Mouse (Mus musculus): Measurements from ENCODE around the gene Prkacb. TPM values are rescaled to one million over a fixed set of nuclear protein-coding genes. Genes with fewer than 3 reads are reported as not detected.

Prkacb gene
- polyA plus RNA-seq, 1 experiment from 2014 or later = 74.8 TPM

GRCm38 (mm10) chr3:146704099-146704498, 108.7 kb downstream of the Prkacb start:
- no peak overlapping the region for H3K4me2 ChIP-seq
- H3K27ac ChIP-seq (ENCODE audit: low read depth) = no peak overlapping the region
- H3K9ac ChIP-seq = no peak overlapping the region
- H3K4me1 ChIP-seq (ENCODE audit: insufficient read depth) = no peaks in the 10 kb centered on the region
- 79% methylated on average over 4 of the region's 4 CpGs for WGBS
- no peaks in the 10 kb centered on the region for H3K27me3 ChIP-seq (ENCODE audit: insufficient read depth, low read length)
- H3K4me3 ChIP-seq (ENCODE audit: low read depth, low read length) = no peak overlapping the region
- TF ChIP-seq CTCF (IDR thresholded peaks at IDR 0.05; ENCODE audit: low read depth) = no peak
- H3K36me3 ChIP-seq (ENCODE audit: insufficient read depth) = no peaks in the 10 kb centered on the region
- DNase-seq (no peak), ATAC-seq (ENCODE audit: insufficient read depth) (no peak)
- H3K9me3 ChIP-seq (ENCODE audit: low read depth, low read length) = no peaks in the 10 kb centered on the region

- no peaks in the 10 kb centered on the region for H3K36me3 ChIP-seq (ENCODE audit: insufficient read depth)
- no peak overlapping the region for H3K9ac ChIP-seq
- no peaks in the 10 kb centered on the region for H3K27me3 ChIP-seq (ENCODE audit: insufficient read depth, low read length)
- ATAC-seq (ENCODE audit: insufficient read depth) (no peak), DNase-seq (no peak)
- 58% methylated on average over 11 of the region's 11 CpGs for WGBS
- no peaks in the 10 kb centered on the region for H3K9me3 ChIP-seq (ENCODE audit: low read depth, low read length)
- no peak overlapping the region for H3K27ac ChIP-seq (ENCODE audit: low read depth)
- TF ChIP-seq CTCF (IDR thresholded peaks at IDR 0.05; ENCODE audit: low read depth) = no peak
- H3K4me3 ChIP-seq (ENCODE audit: low read depth, low read length) = no peak overlapping the region
- H3K4me1 ChIP-seq (ENCODE audit: insufficient read depth) = no peaks in the 10 kb centered on the region
- peak overlapping the region; percentile 29 for H3K4me2 ChIP-seq
Measured at GRCm38 (mm10) chr3:146700051-146700450, 112.7 kb downstream of the Prkacb start.

- DNase-seq = peak; percentile 22
- no peaks in the 10 kb centered on the region for H3K4me1 ChIP-seq (ENCODE audit: insufficient read depth)
- H3K27ac ChIP-seq (ENCODE audit: low read depth) = no peak overlapping the region
- H3K4me2 ChIP-seq = no peak overlapping the region
- 40% methylated on average over 11 of the region's 11 CpGs for WGBS
- no peak for TF ChIP-seq CTCF (IDR thresholded peaks at IDR 0.05; ENCODE audit: low read depth)
- H3K9ac ChIP-seq = no peak overlapping the region
- ATAC-seq (ENCODE audit: insufficient read depth) = no peak
- H3K4me3 ChIP-seq (ENCODE audit: low read depth, low read length) = no peak overlapping the region
- no peaks in the 10 kb centered on the region for H3K27me3 ChIP-seq (ENCODE audit: insufficient read depth, low read length)
- no peaks in the 10 kb centered on the region for H3K9me3 ChIP-seq (ENCODE audit: low read depth, low read length)
- H3K36me3 ChIP-seq (ENCODE audit: insufficient read depth) = no peaks in the 10 kb centered on the region
Measured at GRCm38 (mm10) chr3:146698982-146699381, 113.8 kb downstream of the Prkacb start.

- DNase-seq = no peak
- Histone ChIP-seq H3K4me1 (ENCODE audit: insufficient read depth) (no peaks in the 10 kb centered on the region), H3K9me3 (ENCODE audit: low read depth, low read length) (no peaks in the 10 kb centered on the region), H3K4me3 (ENCODE audit: low read depth, low read length) (no peak overlapping the region), H3K9ac (no peak overlapping the region), H3K27me3 (ENCODE audit: insufficient read depth, low read length) (no peaks in the 10 kb centered on the region), H3K4me2 (no peak overlapping the region), H3K27ac (ENCODE audit: low read depth) (no peak overlapping the region), H3K36me3 (ENCODE audit: insufficient read depth) (no peaks in the 10 kb centered on the region)
- ATAC-seq (ENCODE audit: insufficient read depth) = no peak
- 79% methylated on average over 5 of the region's 5 CpGs for WGBS
- TF ChIP-seq CTCF (IDR thresholded peaks at IDR 0.05; ENCODE audit: low read depth) = no peak
Measured at GRCm38 (mm10) chr3:146692547-146692946, 120.2 kb downstream of the Prkacb start.

- DNase-seq = no peak
- Histone ChIP-seq H3K9ac (no peak overlapping the region), H3K4me2 (no peak overlapping the region), H3K4me3 (ENCODE audit: low read depth, low read length) (no peak overlapping the region), H3K27me3 (ENCODE audit: insufficient read depth, low read length) (no peaks in the 10 kb centered on the region), H3K4me1 (ENCODE audit: insufficient read depth) (peaks cover 5% of the 10 kb centered on the region; the same call in 1 of the 2 replicates), H3K9me3 (ENCODE audit: low read depth, low read length) (no peaks in the 10 kb centered on the region), H3K36me3 (ENCODE audit: insufficient read depth) (no peaks in the 10 kb centered on the region), H3K27ac (ENCODE audit: low read depth) (no peak overlapping the region)
- TF ChIP-seq CTCF (IDR thresholded peaks at IDR 0.05; ENCODE audit: low read depth) = no peak
- 82% methylated on average over 4 of the region's 4 CpGs for WGBS
- no peak for ATAC-seq (ENCODE audit: insufficient read depth)
Measured at GRCm38 (mm10) chr3:146687121-146687725, 125.6 kb downstream of the Prkacb start.

GRCm38 (mm10) chr3:146686428-146686827, 126.4 kb downstream of the Prkacb start:
- Histone ChIP-seq H3K4me3 (ENCODE audit: low read depth, low read length) (no peak overlapping the region), H3K4me1 (ENCODE audit: insufficient read depth) (peaks cover 5% of the 10 kb centered on the region; the same call in 1 of the 2 replicates), H3K4me2 (no peak overlapping the region), H3K9me3 (ENCODE audit: low read depth, low read length) (no peaks in the 10 kb centered on the region), H3K27me3 (ENCODE audit: insufficient read depth, low read length) (no peaks in the 10 kb centered on the region), H3K27ac (ENCODE audit: low read depth) (no peak overlapping the region), H3K36me3 (ENCODE audit: insufficient read depth) (no peaks in the 10 kb centered on the region), H3K9ac (no peak overlapping the region)
- no peak for TF ChIP-seq CTCF (IDR thresholded peaks at IDR 0.05; ENCODE audit: low read depth)
- WGBS = 80% methylated on average over 8 of the region's 8 CpGs
- ATAC-seq (ENCODE audit: insufficient read depth) (no peak), DNase-seq (no peak)

- peak; percentile 94 for ATAC-seq (ENCODE audit: insufficient read depth)
- Histone ChIP-seq H3K36me3 (ENCODE audit: insufficient read depth) (no peaks in the 10 kb centered on the region), H3K27ac (ENCODE audit: low read depth) (no peak within 1 kb of the TSS), H3K4me3 (ENCODE audit: low read depth, low read length) (peak within 1 kb of the TSS; percentile 42), H3K4me1 (ENCODE audit: insufficient read depth) (peaks cover 5% of the 10 kb centered on the region; the same call in 1 of the 2 replicates), H3K9ac (peak within 1 kb of the TSS; percentile 64), H3K27me3 (ENCODE audit: insufficient read depth, low read length) (no peaks in the 10 kb centered on the region), H3K9me3 (ENCODE audit: low read depth, low read length) (no peaks in the 10 kb centered on the region), H3K4me2 (peak within 1 kb of the TSS; percentile 94)
- peak; percentile 88 for DNase-seq
- no peak for TF ChIP-seq CTCF (IDR thresholded peaks at IDR 0.05; ENCODE audit: low read depth)
- 2% methylated on average over 50 of the region's 50 CpGs for WGBS
Measured at GRCm38 (mm10) chr3:146684811-146685675, 127.7 kb downstream of the Prkacb start, which contains the start of gene Samd13. Samd13 (minus strand) TSS chr3:146685592.

All from lung, embryonic 14.5 days (tissue).